Mouse (Mus musculus): Measurements from ENCODE around the gene Lmo4. TPM values are rescaled to one million over a fixed set of nuclear protein-coding genes. Genes with fewer than 3 reads are reported as not detected.

Gene Lmo4
- polyA plus RNA-seq (2014; fragmentation: Illumina TruSeq; extraction: RNeasy Lipid Tissue Mini Kit (QIAGEN cat#74804); ENCODE audit: low read depth, low replicate concordance): 39.4 TPM

DNA sequence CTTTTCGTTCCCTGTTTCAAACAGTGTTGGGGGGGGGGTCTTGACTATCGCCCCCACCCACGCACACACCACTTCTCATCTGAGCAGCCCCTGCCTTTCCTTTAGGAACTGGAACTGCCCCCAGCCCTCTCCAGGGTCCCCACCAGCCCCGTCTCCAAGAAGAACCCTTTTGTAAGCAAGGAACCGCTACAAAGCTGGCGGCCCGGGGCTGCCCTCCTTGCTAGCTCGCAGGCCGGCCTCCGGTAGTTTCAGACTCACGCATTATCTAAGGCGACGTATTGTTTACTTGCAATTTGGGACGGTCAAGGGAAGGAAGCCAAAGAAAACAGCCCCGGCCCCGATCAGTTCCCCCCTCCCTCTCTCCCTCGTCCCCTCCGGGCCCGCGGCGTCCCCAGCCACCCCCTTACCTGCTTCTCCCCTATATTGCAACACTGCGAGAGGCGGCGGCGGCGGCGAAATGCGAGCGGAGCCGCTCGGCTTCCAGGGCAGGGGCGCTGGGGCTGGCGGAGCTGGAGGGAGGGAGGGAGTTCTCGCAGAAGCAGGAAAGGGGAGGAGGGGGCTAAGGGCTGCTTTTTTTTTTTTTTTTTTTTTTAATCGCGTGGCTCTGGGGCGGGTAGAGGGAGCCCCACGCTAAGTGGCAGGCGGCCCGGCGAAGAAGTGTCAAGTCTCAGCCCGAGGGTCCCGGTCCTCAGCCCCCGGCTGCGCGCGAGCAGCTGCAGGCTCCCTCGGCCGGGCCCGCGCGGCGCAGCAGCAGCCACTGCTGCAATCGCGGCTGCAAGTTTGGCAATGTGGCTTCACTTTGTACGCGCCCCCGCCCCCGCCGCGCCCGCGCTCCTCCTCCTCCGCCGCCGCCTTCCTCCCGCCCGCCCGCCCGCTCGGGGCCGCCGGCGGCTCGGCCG lies at the start of gene Lmo4:
TSS of gene Lmo4 (minus strand) at position 808 of the 899 bp plus-strand sequence.

